Mouse (Mus musculus) limb, embryonic 13.5 days (tissue): ENCODE data around the gene Iqcc. TPM values are rescaled to one million over a fixed set of nuclear protein-coding genes. Genes with fewer than 3 reads are reported as not detected.

Experiments used
- ATAC-seq: fragments of 200-750 bp; cut with Nextera tagmentation; 2 replicates; pipeline ENCODE4 v1.8.0; 2017; ENCODE audit warnings: low read depth, moderate number of reproducible peaks, moderate TSS enrichment; ENCODE audit not compliant: low FRiP score
- H3K27ac ChIP-seq: fragments of 300-500 bp; sonication (generic); 2 replicates; pipeline ENCODE4 v1.5.1; 2015; ENCODE audit warnings: inconsistent platforms, mild to moderate bottlenecking, moderate library complexity
- H3K27me3 ChIP-seq: fragments of 300-500 bp; sonication (generic); 2 replicates; pipeline ENCODE4 v1.6.1; 2015; ENCODE audit warnings: mild to moderate bottlenecking, inconsistent platforms
- H3K36me3 ChIP-seq: fragments of 300-500 bp; sonication (generic); 2 replicates; pipeline ENCODE4 v1.6.1; 2015; ENCODE audit warnings: inconsistent platforms, mild to moderate bottlenecking, moderate library complexity
- H3K4me1 ChIP-seq: fragments of 300-500 bp; sonication (generic); 2 replicates; pipeline ENCODE4 v1.6.1; 2015; ENCODE audit warnings: inconsistent platforms
- H3K4me2 ChIP-seq: fragments of 300-500 bp; sonication (generic); replicated peaks from 2 replicates; pipeline ENCODE4 v1.6.1; 2015; ENCODE audit warnings: inconsistent platforms, mild to moderate bottlenecking, moderate library complexity
- H3K4me3 ChIP-seq: fragments of 300-500 bp; sonication (generic); 2 replicates; pipeline ENCODE4 v1.5.1; 2015; ENCODE audit warnings: moderate library complexity, mild to moderate bottlenecking, inconsistent platforms
- H3K9ac ChIP-seq: fragments of 300-500 bp; sonication (generic); 2 replicates; pipeline ENCODE4 v1.6.1; 2015; ENCODE audit warnings: mild to moderate bottlenecking, inconsistent platforms
- H3K9me3 ChIP-seq: fragments of 300-500 bp; sonication (generic); 2 replicates; pipeline ENCODE4 v1.6.1; 2016; ENCODE audit warnings: inconsistent platforms
- WGBS: fragments of 180-500 bp; shearing (Covaris S2); methylation state at CpG from one replicate; pipeline ENCODE4 v1.1.7; 2015; 5-methylcytosine and 5-hydroxymethylcytosine counted together
- polyA plus RNA-seq: library from polyadenylated mRNA; unstranded; fragments of >200 nt; fragmentation: Nextera tagmentation; extraction: Ambion mirVana; gene quantifications from 2 replicates; pipeline ENCODE4 v1.2.1, GENCODE M21; 2015

Gene Iqcc
- polyA plus RNA-seq, 1 experiment from 2014 or later, result 28.6 TPM

DNA sequence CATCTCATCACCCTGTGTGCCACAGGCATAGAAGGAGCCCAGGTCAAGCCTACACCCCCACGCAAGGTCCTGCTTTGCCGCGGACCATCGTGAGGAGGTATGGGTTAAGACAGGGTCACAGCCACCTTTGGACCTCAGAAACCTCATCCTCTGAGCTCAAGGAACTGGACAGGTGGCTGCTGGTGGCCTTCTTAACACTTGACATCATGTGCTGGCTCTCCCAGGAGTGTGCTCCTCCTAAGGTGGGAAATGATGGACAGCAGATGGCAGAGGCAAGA lies 45.9 kb downstream of the Iqcc start:
- Histone ChIP-seq H3K9ac (no peak overlapping the region), H3K27me3 (no peaks in the 10 kb centered on the region), H3K36me3 (no peaks in the 10 kb centered on the region), H3K4me3 (no peak overlapping the region), H3K4me2 (no peak overlapping the region), H3K9me3 (no peaks in the 10 kb centered on the region), H3K27ac (no peak overlapping the region), H3K4me1 (peaks cover 8% of the 10 kb centered on the region)
- 94% methylated on average over 4 of the region's 4 CpGs for WGBS
- ATAC-seq, result no peak

DNA sequence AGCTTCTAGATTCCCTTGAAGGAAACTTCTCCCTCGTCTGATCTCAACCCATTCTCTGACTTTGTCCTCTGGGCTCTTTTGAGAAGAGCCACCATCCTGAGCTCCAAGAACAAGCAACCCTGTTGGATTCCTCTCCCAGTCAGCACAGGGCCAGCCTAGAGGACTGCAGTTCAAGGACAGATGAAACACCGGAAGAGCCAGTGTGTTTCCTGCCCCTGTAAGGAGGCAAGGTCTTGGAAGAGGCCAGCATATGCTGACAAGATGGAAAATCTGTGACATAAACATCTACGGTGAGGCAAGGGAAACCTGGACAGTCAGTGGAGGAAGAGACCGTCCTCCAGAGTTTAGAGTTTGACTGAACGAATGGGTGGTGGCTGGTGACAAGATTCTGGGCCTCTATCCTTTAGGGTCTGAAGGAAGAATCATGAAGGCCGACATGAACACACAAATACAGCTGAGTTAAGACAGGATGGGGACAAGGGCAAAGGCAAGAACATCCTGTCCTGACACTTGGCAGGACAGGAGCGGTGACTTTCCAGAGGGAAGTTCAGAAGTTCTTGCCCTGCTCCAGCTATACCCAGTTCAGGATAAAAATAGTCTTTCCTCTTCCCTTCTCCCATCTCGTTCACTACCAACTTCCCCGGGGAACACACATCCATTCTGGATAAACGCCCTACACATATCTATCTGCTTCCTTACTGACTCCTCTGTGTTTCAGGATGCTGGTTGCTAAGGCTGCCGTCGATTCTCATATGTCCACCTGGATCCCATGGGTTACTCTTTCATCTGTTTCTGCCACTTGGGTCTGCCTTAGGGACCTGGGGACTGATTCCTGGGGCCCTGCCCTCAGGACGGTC lies 46.4 kb downstream of the Iqcc start:
- no peak for ATAC-seq
- no peak overlapping the region for H3K9ac ChIP-seq
- H3K4me2 ChIP-seq, result no peak overlapping the region
- H3K36me3 ChIP-seq, result no peaks in the 10 kb centered on the region
- peaks cover 8% of the 10 kb centered on the region for H3K4me1 ChIP-seq
- H3K9me3 ChIP-seq, result no peaks in the 10 kb centered on the region
- H3K27me3 ChIP-seq, result no peaks in the 10 kb centered on the region
- H3K27ac ChIP-seq, result no peak overlapping the region
- WGBS, result 81% methylated on average over 13 of the region's 13 CpGs
- no peak overlapping the region for H3K4me3 ChIP-seq

DNA sequence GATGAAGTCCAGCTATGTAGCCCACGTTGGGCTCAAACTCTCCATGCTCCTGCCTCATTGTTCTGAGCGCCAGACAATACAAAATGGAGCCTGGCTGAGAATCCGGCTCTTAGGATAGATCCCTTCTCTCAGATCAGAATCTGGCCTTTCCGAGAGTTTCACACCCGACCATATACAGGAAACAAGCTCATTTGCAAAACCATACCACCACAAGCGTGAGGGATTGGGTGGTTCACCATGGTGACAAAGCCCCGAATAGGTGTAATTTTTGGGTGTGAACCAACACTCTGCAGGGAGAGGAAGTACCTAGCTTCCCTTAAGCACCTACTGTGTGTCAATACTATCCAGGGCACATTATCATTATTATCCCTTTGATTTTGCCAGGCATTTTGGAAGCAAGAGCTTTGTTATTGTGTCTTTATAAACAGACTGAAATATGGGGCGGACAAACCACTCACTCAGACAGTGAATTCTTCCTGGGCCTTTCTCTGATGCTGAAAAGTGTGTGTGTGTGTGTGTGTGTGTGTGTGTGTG lies 47.3 kb downstream of the Iqcc start:
- no peak for ATAC-seq
- no peaks in the 10 kb centered on the region for H3K36me3 ChIP-seq
- no peak overlapping the region for H3K9ac ChIP-seq
- no peaks in the 10 kb centered on the region for H3K9me3 ChIP-seq
- H3K27ac ChIP-seq, result no peak overlapping the region
- no peaks in the 10 kb centered on the region for H3K27me3 ChIP-seq
- 71% methylated on average over 8 of the region's 8 CpGs for WGBS
- H3K4me3 ChIP-seq, result no peak overlapping the region
- H3K4me1 ChIP-seq, result peaks cover 8% of the 10 kb centered on the region
- no peak overlapping the region for H3K4me2 ChIP-seq

DNA sequence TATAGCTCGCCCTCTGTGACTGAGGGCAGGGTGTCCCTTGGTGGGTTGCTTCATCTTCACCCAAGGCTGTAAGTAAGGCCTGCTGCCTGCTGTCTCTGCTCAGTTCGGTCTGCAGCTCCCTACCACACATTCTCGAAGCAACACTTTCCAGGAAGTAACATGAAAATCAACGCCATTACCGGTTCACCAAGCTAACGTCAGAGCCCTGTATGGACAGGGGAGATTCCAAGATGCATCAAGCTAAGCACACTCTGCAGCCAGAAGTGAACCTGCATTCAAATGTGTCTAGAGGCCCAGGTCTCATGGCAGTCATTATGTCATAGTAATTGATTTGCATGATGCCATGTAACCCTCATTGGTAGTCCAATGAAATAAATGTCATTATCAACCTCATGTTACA lies 48.9 kb downstream of the Iqcc start:
- Histone ChIP-seq H3K36me3 (no peaks in the 10 kb centered on the region), H3K27me3 (no peaks in the 10 kb centered on the region), H3K9ac (no peak overlapping the region), H3K4me1 (peaks cover 2% of the 10 kb centered on the region), H3K4me3 (no peak overlapping the region), H3K4me2 (no peak overlapping the region), H3K27ac (no peak overlapping the region), H3K9me3 (no peaks in the 10 kb centered on the region)
- no peak for ATAC-seq
- WGBS, result 85% methylated on average over 6 of the region's 6 CpGs

DNA sequence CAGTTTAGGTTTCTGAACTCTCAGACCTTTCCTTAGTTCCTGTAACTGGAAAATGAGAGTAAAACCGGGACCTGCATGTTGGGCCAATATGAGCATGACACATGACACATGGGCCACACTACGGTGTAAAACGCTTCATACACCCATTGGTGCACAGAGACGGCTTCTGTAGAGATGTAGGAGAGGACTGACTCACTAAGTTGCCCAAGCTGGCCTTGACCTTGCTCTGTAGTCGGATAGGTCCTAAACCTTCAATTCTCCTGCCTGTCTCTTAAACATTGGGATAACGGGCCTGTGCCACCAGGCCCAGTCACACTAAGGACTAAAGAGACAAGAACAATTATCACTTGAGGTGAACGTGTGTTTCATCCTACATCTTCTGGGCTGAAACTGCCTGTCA lies 50.5 kb downstream of the Iqcc start:
- Histone ChIP-seq H3K36me3 (no peaks in the 10 kb centered on the region), H3K4me2 (no peak overlapping the region), H3K9ac (no peak overlapping the region), H3K9me3 (no peaks in the 10 kb centered on the region), H3K27me3 (no peaks in the 10 kb centered on the region), H3K4me3 (no peak overlapping the region), H3K27ac (no peak overlapping the region), H3K4me1 (peaks cover 5% of the 10 kb centered on the region)
- ATAC-seq, result no peak
- WGBS, result 93% methylated on average over 7 of the region's 7 CpGs

DNA sequence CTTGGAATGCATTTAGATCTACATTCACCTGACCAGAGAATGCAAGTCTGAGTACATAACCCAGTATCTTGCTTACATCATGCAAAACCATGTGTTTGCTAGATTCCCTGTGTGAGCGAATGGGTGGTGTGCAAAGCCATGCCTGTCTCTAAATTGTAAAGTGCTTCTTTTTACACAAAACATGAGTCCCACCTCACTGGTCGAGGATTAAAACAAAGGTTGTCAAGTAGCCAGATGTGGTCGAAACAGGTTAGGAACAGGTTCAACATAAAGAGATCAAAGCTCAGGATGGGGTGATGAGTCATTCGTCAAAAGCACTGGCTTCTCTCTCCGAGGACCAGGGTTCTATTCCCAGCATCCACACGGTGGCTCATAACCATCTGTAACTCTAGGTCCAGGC lies 53.8 kb downstream of the Iqcc start:
- H3K4me3 ChIP-seq, result no peak overlapping the region
- H3K27me3 ChIP-seq, result no peaks in the 10 kb centered on the region
- H3K9me3 ChIP-seq, result no peaks in the 10 kb centered on the region
- ATAC-seq, result no peak
- no peak overlapping the region for H3K4me2 ChIP-seq
- H3K36me3 ChIP-seq, result no peaks in the 10 kb centered on the region
- 81% methylated on average over 6 of the region's 6 CpGs for WGBS
- peaks cover 7% of the 10 kb centered on the region for H3K4me1 ChIP-seq
- no peak overlapping the region for H3K9ac ChIP-seq
- H3K27ac ChIP-seq, result no peak overlapping the region

Other genes starting within 250 kb of the Iqcc start
- gene Zbtb8a, start 241.0 kb downstream of the Iqcc start, polyA plus RNA-seq, result 14.6 and 14.8 TPM in 2 replicates
- gene Zbtb8b, start 178.2 kb downstream of the Iqcc start, polyA plus RNA-seq, result 1.9 TPM in 2 replicates
- gene Bsdc1, start 157.5 kb downstream of the Iqcc start, polyA plus RNA-seq, result 27.9 and 30.3 TPM in 2 replicates
- not detected in 2 replicates for gene Tssk3, start 128.1 kb downstream of the Iqcc start, polyA plus RNA-seq
- gene Fam229a, start 127.9 kb downstream of the Iqcc start, polyA plus RNA-seq, result not detected in 2 replicates
- gene Marcksl1, start 105.5 kb downstream of the Iqcc start, polyA plus RNA-seq, result 957 and 1,008 TPM in 2 replicates
- gene Hdac1, start 76.4 kb downstream of the Iqcc start, polyA plus RNA-seq, result 244 and 251 TPM in 2 replicates
- gene Lck, start 45.5 kb downstream of the Iqcc start, polyA plus RNA-seq, result 11.1 and 12.1 TPM in 2 replicates
- 4.5 and 5.1 TPM in 2 replicates for gene Fam167b, start 40.5 kb downstream of the Iqcc start, polyA plus RNA-seq
- gene Eif3i, start 18.5 kb downstream of the Iqcc start, polyA plus RNA-seq, result 285 and 288 TPM in 2 replicates
- gene Tmem234, start 18.4 kb downstream of the Iqcc start, polyA plus RNA-seq, result 211 and 218 TPM in 2 replicates
- gene Dcdc2b, start 4.8 kb downstream of the Iqcc start, polyA plus RNA-seq, result 1.7 and 2.3 TPM in 2 replicates
- 48.5 and 51.7 TPM in 2 replicates for gene Ccdc28b, start 4.8 kb upstream of the Iqcc start, polyA plus RNA-seq
- 97.5 and 102 TPM in 2 replicates for gene Txlna, start 22.0 kb upstream of the Iqcc start, polyA plus RNA-seq
- gene Kpna6, start 53.7 kb upstream of the Iqcc start, polyA plus RNA-seq, result 15.0 and 17.4 TPM in 2 replicates
- gene Tmem39b, start 77.7 kb upstream of the Iqcc start, polyA plus RNA-seq, result 14.4 and 16.1 TPM in 2 replicates
- 145 and 149 TPM in 2 replicates for gene Khdrbs1, start 123.2 kb upstream of the Iqcc start, polyA plus RNA-seq
- 370 and 392 TPM in 2 replicates for gene Ptp4a2, start 192.1 kb upstream of the Iqcc start, polyA plus RNA-seq